In genomic region chr1:194342568-194342967, GRCm38 (mm10) we compare ENCODE assay signal across 17 mouse cellular contexts.
DNase-seq lines count a peak whose midpoint lies in the region; ATAC-seq and TF ChIP-seq lines count a peak whose summit lies in the region.
"Had no signal": no experiment of that assay in that cellular context is flagged by ENCODE, and none has a peak within 500 bp of the region (broad histone marks: within the 10 kb centered on the region; RNA-seq: fewer than 3 reads in every experiment).

No protein-coding gene starts in this region.

- no peaks in the 10 kb centered on the region for H3K36me3 ChIP-seq in forebrain, embryonic 14.5 days (ENCODE audit: control insufficient read depth, insufficient read depth, low read length)
- no peaks in the 10 kb centered on the region for H3K36me3 ChIP-seq in forebrain, embryonic 11.5 days (ENCODE audit: control insufficient read depth, insufficient read depth, low read length)
- H3K36me3 ChIP-seq in forebrain, embryonic 16.5 days (ENCODE audit: control insufficient read depth, insufficient read depth): no peaks in the 10 kb centered on the region
- no peaks in the 10 kb centered on the region for H3K36me3 ChIP-seq in forebrain, postnatal 0 days (ENCODE audit: insufficient read depth)
- H3K36me3 ChIP-seq in midbrain, embryonic 13.5 days: no peaks in the 10 kb centered on the region
- H3K36me3 ChIP-seq in midbrain, embryonic 14.5 days (ENCODE audit: control insufficient read depth, insufficient read depth, low read length): no peaks in the 10 kb centered on the region
- H3K36me3 ChIP-seq: embryonic facial prominence, embryonic 10.5 days; embryonic facial prominence, embryonic 12.5 days had no signal

- H3K9me3 ChIP-seq in forebrain, embryonic 14.5 days (replicated peaks; ENCODE audit: control insufficient read depth, low read length): no peaks in the 10 kb centered on the region
- no peaks in the 10 kb centered on the region for H3K9me3 ChIP-seq in forebrain, embryonic 11.5 days (ENCODE audit: control insufficient read depth, low read length)
- no peaks in the 10 kb centered on the region for H3K9me3 ChIP-seq in forebrain, embryonic 16.5 days (ENCODE audit: control insufficient read depth, low read length)
- H3K9me3 ChIP-seq in forebrain, postnatal 0 days (ENCODE audit: low read length): no peaks in the 10 kb centered on the region
- H3K9me3 ChIP-seq in midbrain, embryonic 13.5 days: no peaks in the 10 kb centered on the region
- H3K9me3 ChIP-seq in midbrain, embryonic 14.5 days (ENCODE audit: control insufficient read depth, low read length): no peaks in the 10 kb centered on the region
- H3K9me3 ChIP-seq: embryonic facial prominence, embryonic 10.5 days; embryonic facial prominence, embryonic 12.5 days had no signal

- no peak overlapping the region for H3K4me3 ChIP-seq in forebrain, embryonic 14.5 days (ENCODE audit: low read depth, low read length)
- H3K4me3 ChIP-seq in forebrain, embryonic 11.5 days (ENCODE audit: low read depth, low read length): no peak overlapping the region
- H3K4me3 ChIP-seq in forebrain, embryonic 16.5 days (replicated peaks; ENCODE audit: low read length): no peak overlapping the region
- no peak overlapping the region for H3K4me3 ChIP-seq in forebrain, postnatal 0 days (ENCODE audit: low read depth, low read length)
- H3K4me3 ChIP-seq in midbrain, embryonic 13.5 days (replicated peaks): no peak overlapping the region
- no peak overlapping the region for H3K4me3 ChIP-seq in midbrain, embryonic 14.5 days (replicated peaks; ENCODE audit: low read depth, low read length)
- H3K4me3 ChIP-seq in lung, adult 2 months (replicated peaks; ENCODE audit: extremely low read depth, low read depth, low read length): no peak overlapping the region
- H3K4me3 ChIP-seq: embryonic facial prominence, embryonic 10.5 days; embryonic facial prominence, embryonic 12.5 days had no signal

- DNase-seq in forebrain, embryonic 14.5 days (ENCODE audit: low spot score): no peak
- no peak for DNase-seq in forebrain, embryonic 11.5 days (ENCODE audit: low spot score)
- DNase-seq in forebrain, postnatal 0 days: no peak
- DNase-seq in midbrain, embryonic 14.5 days: no peak
- DNase-seq in lung, adult 2 months: no peak
- DNase-seq: adrenal gland, adult 2 months; adrenal gland, postnatal 10 days; adrenal gland, postnatal 25 days; cerebellum, adult 11-12 months; cerebellum, adult 2 months; cerebellum, adult 9-10 months; cerebellum, postnatal 10 days; cerebellum, postnatal 25 days had no signal

- WGBS in forebrain, embryonic 14.5 days: 86% methylated on average over 1 of the region's 1 CpGs
- 91% methylated on average over 1 of the region's 1 CpGs for WGBS in forebrain, embryonic 11.5 days
- 75% methylated on average over 1 of the region's 1 CpGs for WGBS in forebrain, embryonic 16.5 days
- WGBS in forebrain, postnatal 0 days: 82% methylated on average over 1 of the region's 1 CpGs
- WGBS in midbrain, embryonic 13.5 days: 77% methylated on average over 1 of the region's 1 CpGs
- WGBS in midbrain, embryonic 14.5 days: 80% methylated on average over 1 of the region's 1 CpGs
- 100% methylated on average over 1 of the region's 1 CpGs for WGBS in lung, adult 2 months

- peak; percentile 40; the same call in 1 of the 2 replicates for ATAC-seq in forebrain, embryonic 14.5 days
- no peak for ATAC-seq in forebrain, embryonic 11.5 days (replicated peaks; ENCODE audit: low FRiP score)
- ATAC-seq in forebrain, embryonic 16.5 days: peak; percentile 55; the same call in 1 of the 2 replicates
- no peak; the same call in 1 of the 2 replicates for ATAC-seq in forebrain, postnatal 0 days
- ATAC-seq in midbrain, embryonic 13.5 days: 0 out of 2 replicates have a peak, but pooled peaks have one; percentile 27
- ATAC-seq in midbrain, embryonic 14.5 days (ENCODE audit: low FRiP score, low TSS enrichment): no peak

- no peak for TF ChIP-seq CTCF in forebrain, postnatal 0 days (IDR thresholded peaks at IDR 0.05; ENCODE audit: low read depth)
- no peak for TF ChIP-seq CTCF in lung, adult 2 months (IDR thresholded peaks at IDR 0.05; ENCODE audit: insufficient read depth, low read length)

- H3K4me1 ChIP-seq in forebrain, embryonic 14.5 days (ENCODE audit: control insufficient read depth, insufficient read depth, low read length): peaks cover 7% of the 10 kb centered on the region
- H3K4me1 ChIP-seq in forebrain, embryonic 11.5 days (replicated peaks; ENCODE audit: control insufficient read depth, insufficient read depth, low read length): no peaks in the 10 kb centered on the region
- H3K4me1 ChIP-seq in forebrain, embryonic 16.5 days (replicated peaks; ENCODE audit: control insufficient read depth, insufficient read depth, low read length): peaks cover 7% of the 10 kb centered on the region; the same call in 1 of the 2 replicates
- H3K4me1 ChIP-seq in forebrain, postnatal 0 days (ENCODE audit: insufficient read depth): peaks cover 3% of the 10 kb centered on the region; the same call in 1 of the 2 replicates
- peaks cover 16% of the 10 kb centered on the region for H3K4me1 ChIP-seq in midbrain, embryonic 13.5 days (replicated peaks)
- H3K4me1 ChIP-seq in midbrain, embryonic 14.5 days (ENCODE audit: control insufficient read depth, insufficient read depth, low read length): peaks cover 11% of the 10 kb centered on the region
- no peaks in the 10 kb centered on the region for H3K4me1 ChIP-seq in lung, adult 2 months (ENCODE audit: control insufficient read depth, insufficient read depth, low read length)

- H3K4me2 ChIP-seq in forebrain, embryonic 14.5 days (ENCODE audit: low read length): no peak overlapping the region
- no peak overlapping the region for H3K4me2 ChIP-seq in forebrain, embryonic 11.5 days (ENCODE audit: low read depth, low read length, severe bottlenecking)
- H3K4me2 ChIP-seq in forebrain, embryonic 16.5 days (ENCODE audit: low read length): no peak overlapping the region
- H3K4me2 ChIP-seq in forebrain, postnatal 0 days (ENCODE audit: low read depth): no peak overlapping the region
- no peak overlapping the region for H3K4me2 ChIP-seq in midbrain, embryonic 13.5 days (replicated peaks)
- no peak overlapping the region for H3K4me2 ChIP-seq in midbrain, embryonic 14.5 days (ENCODE audit: low read length)
- H3K4me2 ChIP-seq: embryonic facial prominence, embryonic 12.5 days had no signal

- no peaks in the 10 kb centered on the region for H3K27me3 ChIP-seq in forebrain, embryonic 14.5 days (replicated peaks; ENCODE audit: control insufficient read depth, insufficient read depth, low read length)
- H3K27me3 ChIP-seq in forebrain, embryonic 11.5 days (ENCODE audit: control insufficient read depth, insufficient read depth, low read length): no peaks in the 10 kb centered on the region
- H3K27me3 ChIP-seq in forebrain, embryonic 16.5 days (replicated peaks; ENCODE audit: control insufficient read depth, insufficient read depth, low read length): no peaks in the 10 kb centered on the region
- H3K27me3 ChIP-seq in forebrain, postnatal 0 days (ENCODE audit: insufficient read depth, low read length): no peaks in the 10 kb centered on the region
- H3K27me3 ChIP-seq in midbrain, embryonic 13.5 days: no peaks in the 10 kb centered on the region
- H3K27me3 ChIP-seq in midbrain, embryonic 14.5 days (ENCODE audit: control insufficient read depth, insufficient read depth, low read length): no peaks in the 10 kb centered on the region
- H3K27me3 ChIP-seq: embryonic facial prominence, embryonic 12.5 days had no signal

- no peak for TF ChIP-seq POLR2A in lung, adult 2 months (IDR thresholded peaks at IDR 0.05; ENCODE audit: borderline replicate concordance, extremely low read depth, low read depth, low read length)

- no peak overlapping the region for H3K27ac ChIP-seq in forebrain, embryonic 14.5 days (ENCODE audit: low read depth, low read length)
- H3K27ac ChIP-seq in forebrain, embryonic 11.5 days (ENCODE audit: low read depth, low read length): no peak overlapping the region
- no peak overlapping the region for H3K27ac ChIP-seq in forebrain, embryonic 16.5 days (ENCODE audit: low read length)
- H3K27ac ChIP-seq in forebrain, postnatal 0 days (ENCODE audit: low read depth, low read length): no peak overlapping the region
- H3K27ac ChIP-seq in midbrain, embryonic 13.5 days: no peak overlapping the region
- no peak overlapping the region for H3K27ac ChIP-seq in midbrain, embryonic 14.5 days (replicated peaks; ENCODE audit: low read depth, low read length)
- H3K27ac ChIP-seq: embryonic facial prominence, embryonic 10.5 days; embryonic facial prominence, embryonic 12.5 days had no signal

- H3K9ac ChIP-seq in forebrain, embryonic 14.5 days (ENCODE audit: low read length): no peak overlapping the region
- no peak overlapping the region for H3K9ac ChIP-seq in forebrain, embryonic 11.5 days (ENCODE audit: low read length)
- no peak overlapping the region for H3K9ac ChIP-seq in forebrain, embryonic 16.5 days (replicated peaks; ENCODE audit: low read depth, low read length)
- H3K9ac ChIP-seq in forebrain, postnatal 0 days: no peak overlapping the region
- no peak overlapping the region for H3K9ac ChIP-seq in midbrain, embryonic 13.5 days (replicated peaks)
- no peak overlapping the region for H3K9ac ChIP-seq in midbrain, embryonic 14.5 days (replicated peaks; ENCODE audit: low read length)
- H3K9ac ChIP-seq: embryonic facial prominence, embryonic 12.5 days had no signal

Comparison
In these comparisons a context has a peak if more than half of its experiments do, and no peak if none do; other contexts are left out.
1. ATAC-seq: peak in forebrain, embryonic 14.5 days (single experiment), forebrain, embryonic 16.5 days (single experiment) and midbrain, embryonic 13.5 days (single experiment); none in forebrain, embryonic 11.5 days (single experiment), forebrain, postnatal 0 days (single experiment) and midbrain, embryonic 14.5 days (single experiment).